Mouse (Mus musculus) right cerebral cortex, postnatal 36 days (tissue): ENCODE data around the gene Tbc1d5.
A peak's percentile ranks its signal among the peaks of the same experiment; 100 is the strongest.

Source experiments
- DNase-seq, 2 experiments: peaks; one replicate each; pipeline ENCODE4 v3.0.0; 2022; ENCODE audit warnings: low spot score in 2 of 2, mixed read lengths in 1 of 2

Tbc1d5 gene

GRCm38 (mm10) chr17:50876451-50876850 lies 302.7 kb downstream of the Tbc1d5 start:
- DNase-seq, result no peak

GRCm38 (mm10) chr17:50874067-50874466 lies 305.1 kb downstream of the Tbc1d5 start:
- no peak for DNase-seq

- no peak for DNase-seq
These were observed 306.6 kb downstream of the Tbc1d5 start for GRCm38 (mm10) chr17:50872600-50872999.

GRCm38 (mm10) chr17:50867297-50867696 lies 311.9 kb downstream of the Tbc1d5 start:
- no peak for DNase-seq

GRCm38 (mm10) chr17:50864781-50865180 lies 314.4 kb downstream of the Tbc1d5 start:
- DNase-seq, result no peak

- DNase-seq, result no peak
These were observed 325.9 kb downstream of the Tbc1d5 start for GRCm38 (mm10) chr17:50853220-50853619.

GRCm38 (mm10) chr17:50851382-50851781 lies 327.8 kb downstream of the Tbc1d5 start:
- no peak for DNase-seq

GRCm38 (mm10) chr17:50814089-50814488 lies 365.1 kb downstream of the Tbc1d5 start:
- DNase-seq, result no peak

- DNase-seq, result no peak
These were observed 365.6 kb downstream of the Tbc1d5 start for GRCm38 (mm10) chr17:50813580-50813979.

GRCm38 (mm10) chr17:50805631-50806030 lies 373.5 kb downstream of the Tbc1d5 start:
- no peak for DNase-seq

- DNase-seq, result no peak
These were observed 375.9 kb downstream of the Tbc1d5 start for GRCm38 (mm10) chr17:50803234-50803633.

GRCm38 (mm10) chr17:50802380-50802779 lies 376.8 kb downstream of the Tbc1d5 start:
- DNase-seq, result no peak

GRCm38 (mm10) chr17:50795445-50796095 lies 383.6 kb downstream of the Tbc1d5 start:
- peak in 1 of 2 experiments; percentile 33 for DNase-seq

GRCm38 (mm10) chr17:50791671-50792070 lies 387.5 kb downstream of the Tbc1d5 start:
- no peak for DNase-seq

- DNase-seq, result no peak
These were observed 390.3 kb downstream of the Tbc1d5 start for GRCm38 (mm10) chr17:50788835-50789234.

GRCm38 (mm10) chr17:50775247-50775646 lies 403.9 kb downstream of the Tbc1d5 start:
- DNase-seq, result peak in 1 of 2 experiments; percentile 31

GRCm38 (mm10) chr17:50764387-50764786 lies 414.8 kb downstream of the Tbc1d5 start:
- no peak for DNase-seq

- DNase-seq, result peak; percentile 70 to 91
These were observed 415.7 kb downstream of the Tbc1d5 start for GRCm38 (mm10) chr17:50763407-50763806.

- DNase-seq, result no peak
These were observed 416.9 kb downstream of the Tbc1d5 start for GRCm38 (mm10) chr17:50762231-50762630.

GRCm38 (mm10) chr17:50761082-50761481 lies 418.1 kb downstream of the Tbc1d5 start:
- DNase-seq, result peak in 1 of 2 experiments; percentile 25

GRCm38 (mm10) chr17:50753356-50754138 lies 425.6 kb downstream of the Tbc1d5 start:
- DNase-seq, result no peak

- DNase-seq, result no peak
These were observed 426.4 kb downstream of the Tbc1d5 start for GRCm38 (mm10) chr17:50752753-50753152.

- DNase-seq, result no peak
These were observed 427.2 kb downstream of the Tbc1d5 start for GRCm38 (mm10) chr17:50751911-50752310.
